Mouse (Mus musculus): ENCODE measurements at regions not wholly inside any gene's neighbourhood (a gene's known extent, or its start where the extent isn't known, plus 50 kb on each side); places are given as distances from the start of the nearest gene placed in this dataset.

DNA sequence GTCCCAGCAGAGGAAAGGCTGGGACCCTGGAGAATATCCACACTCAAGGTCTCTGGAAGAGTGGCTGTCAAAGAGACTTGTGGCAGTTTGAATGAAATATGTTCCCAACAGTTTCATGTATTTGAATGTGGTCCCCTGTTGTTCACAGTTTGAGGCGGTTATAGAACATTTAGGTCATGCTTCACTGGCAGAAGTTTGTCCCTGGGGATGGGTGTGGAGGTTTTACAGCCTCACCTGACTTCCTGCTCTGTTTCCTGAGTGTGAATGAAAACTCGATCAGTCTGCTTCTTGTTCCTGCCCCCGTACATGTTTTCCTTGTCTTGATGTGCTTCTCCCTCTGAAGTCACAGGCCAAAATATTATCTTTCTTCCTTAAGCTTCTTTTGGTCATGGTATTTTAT lies 277.4 kb upstream of the Vstm2b start:
- Histone ChIP-seq H3K4me2 (replicated peaks; ENCODE audit: low read depth, low read length) (no peak overlapping the region), H3K36me3 (ENCODE audit: control insufficient read depth, insufficient read depth, low read length) (no peaks in the 10 kb centered on the region), H3K9ac (replicated peaks; ENCODE audit: low read depth, low read length) (no peak overlapping the region), H3K9me3 (ENCODE audit: control insufficient read depth, low read depth, low read length) (no peaks in the 10 kb centered on the region), H3K4me3 (ENCODE audit: low read depth, low read length) (no peak overlapping the region), H3K27me3 (ENCODE audit: control insufficient read depth, insufficient read depth, low read length) (no peaks in the 10 kb centered on the region), H3K27ac (ENCODE audit: low read length) (no peak overlapping the region), H3K4me1 (ENCODE audit: control insufficient read depth, insufficient read depth, low read length) (no peaks in the 10 kb centered on the region)
- ATAC-seq (ENCODE audit: insufficient number of reproducible peaks, insufficient read depth, low FRiP score, low read depth) = no peak
- 71% methylated on average over 3 of the region's 3 CpGs for WGBS

DNA sequence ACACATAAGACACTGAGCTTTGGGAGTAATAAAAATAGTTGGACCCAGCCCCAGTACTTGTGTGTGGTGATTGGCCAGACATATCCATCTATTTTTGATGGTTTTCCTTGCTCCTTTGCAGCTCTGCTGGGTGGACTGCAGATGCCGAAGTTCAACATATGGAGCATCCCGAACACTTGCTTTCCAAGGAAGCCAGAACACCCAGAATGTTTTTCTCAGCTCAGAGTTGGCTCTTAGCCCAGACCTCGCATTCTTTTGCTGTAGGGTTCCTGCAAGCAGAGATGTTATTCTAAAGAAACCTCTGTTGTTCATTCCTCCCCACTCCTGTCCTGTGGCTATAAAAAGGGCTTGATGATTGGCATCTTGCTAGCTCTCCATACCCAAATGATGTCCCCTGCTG lies 275.3 kb upstream of the Vstm2b start:
- Histone ChIP-seq H3K27me3 (ENCODE audit: control insufficient read depth, insufficient read depth, low read length) (no peaks in the 10 kb centered on the region), H3K27ac (ENCODE audit: low read length) (no peak overlapping the region), H3K4me3 (ENCODE audit: low read depth, low read length) (no peak overlapping the region), H3K9me3 (ENCODE audit: control insufficient read depth, low read depth, low read length) (no peaks in the 10 kb centered on the region), H3K4me1 (ENCODE audit: control insufficient read depth, insufficient read depth, low read length) (no peaks in the 10 kb centered on the region), H3K36me3 (ENCODE audit: control insufficient read depth, insufficient read depth, low read length) (no peaks in the 10 kb centered on the region), H3K9ac (replicated peaks; ENCODE audit: low read depth, low read length) (no peak overlapping the region), H3K4me2 (replicated peaks; ENCODE audit: low read depth, low read length) (no peak overlapping the region)
- 35% methylated on average over 3 of the region's 3 CpGs for WGBS
- ATAC-seq (ENCODE audit: insufficient number of reproducible peaks, insufficient read depth, low FRiP score, low read depth) = no peak; the same call in 1 of the 2 replicates

DNA sequence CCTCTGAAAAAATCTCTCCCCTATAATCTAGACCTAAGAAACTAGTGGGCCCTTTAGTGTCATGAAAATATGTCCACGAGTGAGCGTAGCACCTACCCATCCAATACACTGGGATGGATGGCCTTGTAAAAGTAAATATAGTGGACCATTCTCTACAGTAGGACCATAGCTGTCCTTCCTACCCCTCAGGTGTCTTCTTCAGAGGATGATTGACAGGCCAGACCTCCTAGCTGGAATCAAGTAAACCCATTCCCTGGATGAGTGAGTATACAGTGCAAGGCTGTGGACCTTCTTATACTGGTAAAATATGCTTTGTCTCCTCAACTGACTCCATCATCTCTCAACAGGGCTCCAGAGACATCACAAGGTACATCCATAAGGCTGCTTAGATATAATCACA lies 274.8 kb upstream of the Vstm2b start:
- Histone ChIP-seq H3K9ac (replicated peaks; ENCODE audit: low read depth, low read length) (no peak overlapping the region), H3K27ac (ENCODE audit: low read length) (no peak overlapping the region), H3K27me3 (ENCODE audit: control insufficient read depth, insufficient read depth, low read length) (no peaks in the 10 kb centered on the region), H3K4me3 (ENCODE audit: low read depth, low read length) (no peak overlapping the region), H3K36me3 (ENCODE audit: control insufficient read depth, insufficient read depth, low read length) (no peaks in the 10 kb centered on the region), H3K4me2 (replicated peaks; ENCODE audit: low read depth, low read length) (no peak overlapping the region), H3K4me1 (ENCODE audit: control insufficient read depth, insufficient read depth, low read length) (no peaks in the 10 kb centered on the region), H3K9me3 (ENCODE audit: control insufficient read depth, low read depth, low read length) (no peaks in the 10 kb centered on the region)
- 87% methylated on average over 2 of the region's 2 CpGs for WGBS
- ATAC-seq (ENCODE audit: insufficient number of reproducible peaks, insufficient read depth, low FRiP score, low read depth) = no peak

DNA sequence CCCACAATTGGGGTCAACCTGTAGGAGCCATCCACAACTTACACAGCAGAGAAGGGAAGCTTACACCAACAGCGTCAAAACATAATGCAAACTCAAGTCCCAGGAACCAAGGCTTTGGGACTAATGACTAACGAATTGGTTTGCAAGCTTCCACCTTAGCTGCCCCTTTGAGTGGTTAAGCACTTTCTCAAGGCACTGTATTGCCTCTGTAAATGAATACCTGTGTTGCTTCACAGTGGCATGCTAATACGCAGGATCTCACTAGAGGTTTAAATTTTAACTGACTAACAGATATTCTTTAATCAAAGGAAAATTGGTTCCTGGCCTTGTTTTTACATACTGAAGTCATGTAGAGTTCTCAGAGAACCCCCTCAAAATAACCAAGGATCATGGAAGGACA lies 261.8 kb upstream of the Vstm2b start:
- Histone ChIP-seq H3K4me1 (ENCODE audit: control insufficient read depth, insufficient read depth, low read length) (no peaks in the 10 kb centered on the region), H3K36me3 (ENCODE audit: control insufficient read depth, insufficient read depth, low read length) (no peaks in the 10 kb centered on the region), H3K4me2 (replicated peaks; ENCODE audit: low read depth, low read length) (no peak overlapping the region), H3K27ac (ENCODE audit: low read length) (no peak overlapping the region), H3K9me3 (ENCODE audit: control insufficient read depth, low read depth, low read length) (no peaks in the 10 kb centered on the region), H3K27me3 (ENCODE audit: control insufficient read depth, insufficient read depth, low read length) (no peaks in the 10 kb centered on the region), H3K9ac (replicated peaks; ENCODE audit: low read depth, low read length) (no peak overlapping the region), H3K4me3 (ENCODE audit: low read depth, low read length) (no peak overlapping the region)
- 79% methylated on average over 3 of the region's 3 CpGs for WGBS
- ATAC-seq (ENCODE audit: insufficient number of reproducible peaks, insufficient read depth, low FRiP score, low read depth) = no peak

DNA sequence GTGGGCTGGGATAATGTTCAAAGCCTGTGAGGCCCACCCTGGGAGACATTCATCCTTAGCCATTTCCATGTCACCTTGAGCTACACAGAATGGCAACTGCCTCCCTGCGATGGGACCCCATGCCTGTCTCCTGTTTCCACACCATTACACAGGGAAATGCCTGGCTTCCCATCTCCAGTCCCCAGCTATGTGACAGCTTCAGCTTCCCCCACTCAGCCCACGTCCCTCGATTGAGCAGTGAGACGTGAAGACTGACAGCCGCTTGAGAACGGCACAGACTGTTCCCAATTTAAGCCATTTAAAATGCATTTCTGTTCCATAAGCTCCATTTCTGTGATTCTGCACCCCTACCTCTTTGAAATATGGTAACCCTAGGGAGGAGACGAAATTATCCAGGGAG lies 243.1 kb upstream of the Vstm2b start:
- Histone ChIP-seq H3K9me3 (ENCODE audit: control insufficient read depth, low read depth, low read length) (no peaks in the 10 kb centered on the region), H3K36me3 (ENCODE audit: control insufficient read depth, insufficient read depth, low read length) (no peaks in the 10 kb centered on the region), H3K4me1 (ENCODE audit: control insufficient read depth, insufficient read depth, low read length) (no peaks in the 10 kb centered on the region), H3K9ac (replicated peaks; ENCODE audit: low read depth, low read length) (no peak overlapping the region), H3K27me3 (ENCODE audit: control insufficient read depth, insufficient read depth, low read length) (no peaks in the 10 kb centered on the region), H3K27ac (ENCODE audit: low read length) (no peak overlapping the region), H3K4me3 (ENCODE audit: low read depth, low read length) (no peak overlapping the region), H3K4me2 (replicated peaks; ENCODE audit: low read depth, low read length) (no peak overlapping the region)
- no peak for ATAC-seq (ENCODE audit: insufficient number of reproducible peaks, insufficient read depth, low FRiP score, low read depth)
- WGBS = 79% methylated on average over 7 of the region's 7 CpGs

DNA sequence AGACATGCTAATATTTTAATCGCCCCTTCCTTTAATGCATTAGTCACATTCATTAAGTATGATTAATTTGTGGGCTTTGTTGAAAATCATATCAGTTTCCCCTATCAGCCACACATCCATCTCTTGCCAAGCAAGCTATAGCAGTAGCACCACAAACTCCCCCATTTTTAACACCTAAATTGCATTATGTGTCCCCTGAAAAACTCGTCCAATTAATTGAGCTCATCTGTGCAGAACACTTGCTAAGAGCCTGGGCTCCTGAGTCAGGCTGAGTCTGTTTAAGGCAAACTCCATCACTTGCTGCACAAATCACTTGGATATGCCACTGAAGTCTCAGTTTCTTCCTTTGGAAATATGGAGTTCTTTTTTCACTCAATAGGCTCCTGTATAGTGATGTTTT lies 242.7 kb upstream of the Vstm2b start:
- WGBS = 86% methylated on average over 2 of the region's 2 CpGs
- H3K9me3 ChIP-seq (ENCODE audit: control insufficient read depth, low read depth, low read length) = no peaks in the 10 kb centered on the region
- H3K4me2 ChIP-seq (replicated peaks; ENCODE audit: low read depth, low read length) = no peak overlapping the region
- no peak overlapping the region for H3K9ac ChIP-seq (replicated peaks; ENCODE audit: low read depth, low read length)
- no peak for ATAC-seq (ENCODE audit: insufficient number of reproducible peaks, insufficient read depth, low FRiP score, low read depth)
- no peaks in the 10 kb centered on the region for H3K36me3 ChIP-seq (ENCODE audit: control insufficient read depth, insufficient read depth, low read length)
- H3K27ac ChIP-seq (ENCODE audit: low read length) = no peak overlapping the region
- H3K4me3 ChIP-seq (ENCODE audit: low read depth, low read length) = no peak overlapping the region
- H3K27me3 ChIP-seq (ENCODE audit: control insufficient read depth, insufficient read depth, low read length) = no peaks in the 10 kb centered on the region
- H3K4me1 ChIP-seq (ENCODE audit: control insufficient read depth, insufficient read depth, low read length) = no peaks in the 10 kb centered on the region

DNA sequence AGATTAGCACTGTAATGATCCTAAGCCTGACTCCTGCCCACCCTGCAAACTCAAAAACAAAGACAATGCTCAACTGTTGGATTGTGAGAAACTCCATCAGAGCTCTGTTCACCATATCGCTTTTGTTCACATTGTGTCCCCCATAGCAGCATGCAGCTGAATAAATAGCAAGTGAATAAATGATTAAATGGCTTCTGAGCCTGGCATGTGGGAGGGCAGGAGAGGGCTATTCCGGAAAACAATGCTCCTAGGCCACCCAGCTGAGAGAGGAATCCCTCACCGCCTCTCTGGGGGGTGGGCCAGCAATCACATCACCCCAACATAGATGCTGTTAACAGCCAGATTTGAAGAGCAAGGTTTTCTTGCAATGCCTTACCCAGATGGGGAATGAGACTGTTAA lies 238.5 kb upstream of the Vstm2b start:
- Histone ChIP-seq H3K27me3 (ENCODE audit: control insufficient read depth, insufficient read depth, low read length) (no peaks in the 10 kb centered on the region), H3K4me1 (ENCODE audit: control insufficient read depth, insufficient read depth, low read length) (no peaks in the 10 kb centered on the region), H3K9me3 (ENCODE audit: control insufficient read depth, low read depth, low read length) (no peaks in the 10 kb centered on the region), H3K27ac (ENCODE audit: low read length) (no peak overlapping the region), H3K9ac (replicated peaks; ENCODE audit: low read depth, low read length) (no peak overlapping the region), H3K4me2 (replicated peaks; ENCODE audit: low read depth, low read length) (no peak overlapping the region), H3K36me3 (ENCODE audit: control insufficient read depth, insufficient read depth, low read length) (no peaks in the 10 kb centered on the region), H3K4me3 (ENCODE audit: low read depth, low read length) (no peak overlapping the region)
- no peak for ATAC-seq (ENCODE audit: insufficient number of reproducible peaks, insufficient read depth, low FRiP score, low read depth)
- 49% methylated on average over 3 of the region's 3 CpGs for WGBS

DNA sequence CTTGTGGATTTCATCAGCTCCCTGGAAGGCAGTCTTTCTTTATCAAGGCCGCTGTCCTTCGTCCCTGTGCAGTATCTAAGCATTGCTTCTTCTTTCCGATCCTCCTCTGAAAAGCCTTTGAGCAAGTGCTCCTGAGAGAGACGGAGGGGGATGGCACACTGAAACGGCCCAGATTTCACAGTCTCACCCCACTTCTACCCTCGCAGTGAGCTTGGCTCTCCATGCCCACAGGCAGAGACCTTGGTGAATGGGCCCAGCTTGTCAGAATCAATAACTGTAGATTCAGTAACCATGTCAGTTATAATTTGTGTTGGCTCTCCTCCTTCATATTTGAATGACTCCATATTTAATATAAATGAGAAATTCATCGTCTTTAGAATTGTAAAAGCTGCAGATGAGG lies 234.3 kb upstream of the Vstm2b start:
- Histone ChIP-seq H3K4me3 (ENCODE audit: low read depth, low read length) (no peak overlapping the region), H3K4me1 (ENCODE audit: control insufficient read depth, insufficient read depth, low read length) (no peaks in the 10 kb centered on the region), H3K4me2 (replicated peaks; ENCODE audit: low read depth, low read length) (no peak overlapping the region), H3K9me3 (ENCODE audit: control insufficient read depth, low read depth, low read length) (no peaks in the 10 kb centered on the region), H3K27me3 (ENCODE audit: control insufficient read depth, insufficient read depth, low read length) (no peaks in the 10 kb centered on the region), H3K36me3 (ENCODE audit: control insufficient read depth, insufficient read depth, low read length) (no peaks in the 10 kb centered on the region), H3K27ac (ENCODE audit: low read length) (no peak overlapping the region), H3K9ac (replicated peaks; ENCODE audit: low read depth, low read length) (no peak overlapping the region)
- ATAC-seq (ENCODE audit: insufficient number of reproducible peaks, insufficient read depth, low FRiP score, low read depth) = no peak
- 60% methylated on average over 7 of the region's 7 CpGs for WGBS

DNA sequence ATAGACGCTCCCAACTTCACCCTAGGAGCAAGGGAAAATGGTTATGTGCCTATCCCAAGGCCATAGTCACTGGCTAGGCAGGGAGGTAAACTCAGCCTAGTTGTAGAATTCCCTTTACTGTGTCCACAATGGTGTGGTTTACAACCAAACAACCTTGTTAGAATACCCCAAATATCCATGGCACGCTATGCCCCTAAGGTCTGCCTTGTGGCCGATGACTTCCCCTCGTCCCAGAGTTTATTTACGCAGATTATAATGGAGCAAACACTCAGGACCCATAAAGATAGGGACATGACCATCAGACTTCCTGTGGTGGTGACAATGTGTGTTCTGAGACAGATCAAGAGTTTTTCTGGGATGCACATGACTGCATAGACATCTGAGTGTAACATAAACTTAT lies 231.5 kb upstream of the Vstm2b start:
- no peaks in the 10 kb centered on the region for H3K36me3 ChIP-seq (ENCODE audit: control insufficient read depth, insufficient read depth, low read length)
- H3K4me3 ChIP-seq (ENCODE audit: low read depth, low read length) = no peak overlapping the region
- H3K4me1 ChIP-seq (ENCODE audit: control insufficient read depth, insufficient read depth, low read length) = no peaks in the 10 kb centered on the region
- no peak overlapping the region for H3K9ac ChIP-seq (replicated peaks; ENCODE audit: low read depth, low read length)
- H3K4me2 ChIP-seq (replicated peaks; ENCODE audit: low read depth, low read length) = no peak overlapping the region
- no peak for ATAC-seq (ENCODE audit: insufficient number of reproducible peaks, insufficient read depth, low FRiP score, low read depth)
- WGBS = 82% methylated on average over 5 of the region's 5 CpGs
- H3K27ac ChIP-seq (ENCODE audit: low read length) = no peak overlapping the region
- H3K9me3 ChIP-seq (ENCODE audit: control insufficient read depth, low read depth, low read length) = no peaks in the 10 kb centered on the region
- H3K27me3 ChIP-seq (ENCODE audit: control insufficient read depth, insufficient read depth, low read length) = no peaks in the 10 kb centered on the region
